Mouse (Mus musculus): ENCODE measurements at regions not wholly inside any gene's neighbourhood (a gene's known extent, or its start where the extent isn't known, plus 50 kb on each side); places are given as distances from the start of the nearest gene placed in this dataset.
A peak's percentile ranks its signal among the peaks of the same experiment; 100 is the strongest.

DNA sequence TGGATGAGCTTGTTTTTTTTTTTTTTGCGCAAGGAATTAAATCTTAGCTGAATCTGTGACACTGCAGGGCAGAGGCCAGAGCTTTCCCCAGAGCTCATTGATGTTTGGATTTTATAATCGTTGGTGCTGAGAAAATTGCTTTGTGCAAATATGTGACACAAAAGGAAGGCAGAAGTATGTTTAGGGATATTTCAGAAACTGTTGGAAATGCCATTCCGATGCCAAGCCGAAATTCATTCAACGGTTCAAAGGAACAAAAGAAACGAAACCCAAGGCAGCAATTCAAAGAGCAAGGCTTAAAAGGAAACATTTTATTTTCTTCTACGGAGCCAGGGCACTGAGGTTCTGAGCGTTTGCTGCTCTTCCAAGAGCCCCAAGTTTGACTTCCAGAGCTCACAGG, 302.2 kb downstream of the 1500009L16Rik start:
- no peak for DNase-seq (ENCODE audit: low spot score in 2 of 2)

GRCm38 (mm10) chr10:84026798-84027197, 304.1 kb downstream of the 1500009L16Rik start:
- DNase-seq (ENCODE audit: low spot score in 2 of 2) = no peak

DNA sequence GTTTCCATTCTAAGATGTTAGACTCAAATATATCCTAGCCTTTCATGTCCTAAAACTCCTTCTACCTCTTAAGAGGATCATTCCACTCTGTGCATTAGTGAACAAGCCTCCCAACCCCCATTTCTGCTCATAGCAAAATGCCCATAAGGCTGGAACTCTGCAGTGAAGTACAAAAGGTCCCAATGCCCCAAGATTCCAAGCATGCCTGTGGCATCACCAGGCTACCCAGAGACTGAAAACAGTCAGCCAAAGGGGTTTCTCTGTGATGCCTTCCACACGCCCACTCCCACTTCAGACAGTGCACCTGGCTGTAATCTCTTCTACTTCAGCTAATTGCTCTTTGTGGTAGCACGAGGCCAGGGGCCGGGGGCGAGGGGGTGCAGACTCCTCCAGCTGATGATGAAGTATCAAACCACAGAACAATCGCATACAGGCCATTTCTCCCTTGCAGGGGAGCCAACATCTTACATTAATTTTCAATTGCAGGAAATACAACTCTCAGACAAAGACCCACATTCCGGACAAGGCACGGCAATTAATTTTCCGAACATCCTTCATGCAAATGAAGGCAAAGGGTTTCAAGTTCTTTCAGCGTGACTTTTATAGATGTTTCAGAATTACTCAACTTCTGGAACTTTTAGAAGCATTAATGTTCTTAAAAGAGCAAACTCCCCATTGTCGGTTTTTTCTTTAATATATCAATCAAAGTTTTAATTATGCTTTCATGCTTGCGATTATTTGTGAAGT, 313.6 kb downstream of the 1500009L16Rik start:
- no peak for DNase-seq (ENCODE audit: low spot score in 2 of 2)

- no peak for DNase-seq (ENCODE audit: low spot score in 2 of 2)
These were observed 326.0 kb downstream of the 1500009L16Rik start for GRCm38 (mm10) chr10:84048706-84049105.

GRCm38 (mm10) chr10:84052696-84053095, 330.0 kb downstream of the 1500009L16Rik start:
- DNase-seq (ENCODE audit: low spot score in 2 of 2) = no peak

- no peak for DNase-seq (ENCODE audit: low spot score in 2 of 2)
These were observed 332.1 kb downstream of the 1500009L16Rik start for GRCm38 (mm10) chr10:84054551-84055336.

DNA sequence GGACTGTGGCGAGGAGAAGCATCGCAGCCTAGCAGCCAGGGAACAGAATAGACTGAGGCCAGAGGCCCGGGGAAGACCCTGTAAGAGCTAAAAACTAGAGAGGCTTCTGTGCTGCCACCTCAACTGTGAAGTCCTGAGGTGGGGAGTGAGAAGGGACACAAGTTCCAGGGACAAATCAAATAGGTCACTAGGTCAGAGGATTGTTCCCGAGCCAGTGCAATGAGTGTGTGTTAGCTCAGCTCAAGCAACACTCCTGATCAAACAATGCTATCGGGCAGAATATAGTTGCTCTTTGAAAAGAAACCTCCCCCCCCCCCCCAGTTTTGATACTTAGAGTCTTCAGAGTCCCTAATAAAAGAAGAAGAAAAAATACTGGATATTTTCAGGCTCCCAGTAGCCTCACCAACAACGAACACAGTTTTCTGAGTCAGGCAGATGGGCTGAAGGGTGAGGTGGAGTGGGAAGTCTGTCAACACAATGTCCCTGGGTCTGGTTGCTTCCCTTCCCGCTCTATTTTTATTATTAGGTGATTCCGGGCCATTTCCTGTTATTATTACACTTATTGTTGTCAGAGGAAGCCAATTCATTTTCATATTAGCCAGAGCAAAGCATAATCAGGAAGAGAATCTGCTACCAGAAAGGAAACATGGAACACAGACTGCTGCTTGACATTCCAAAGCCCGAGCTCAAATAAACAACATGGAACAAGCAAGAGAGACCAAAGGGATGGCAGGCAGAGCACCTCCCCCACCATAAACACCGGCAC, 332.9 kb downstream of the 1500009L16Rik start:
- DNase-seq (ENCODE audit: low spot score in 2 of 2) = no peak

- DNase-seq (ENCODE audit: low spot score in 2 of 2) = no peak
These were observed 333.9 kb downstream of the 1500009L16Rik start for GRCm38 (mm10) chr10:84056323-84057169.

DNA sequence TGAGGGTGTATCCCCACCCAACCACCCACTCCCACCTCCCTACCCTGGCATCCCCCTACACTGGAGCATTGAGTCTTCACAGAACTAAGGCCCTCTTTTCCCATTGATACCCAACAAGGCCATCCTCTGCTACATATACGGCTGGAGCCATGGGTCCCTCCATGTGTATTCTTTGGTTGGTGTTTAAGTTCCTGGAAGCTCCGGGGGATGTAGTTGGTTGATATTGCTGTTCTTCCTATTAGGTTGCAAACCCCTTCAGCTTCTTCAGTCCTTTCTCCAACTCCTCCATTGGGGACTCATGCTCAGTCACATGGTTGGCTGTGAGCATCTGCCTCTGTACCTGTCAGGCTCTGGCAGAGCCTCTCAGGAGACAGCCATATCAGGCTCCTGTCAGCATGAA, 335.6 kb downstream of the 1500009L16Rik start:
- DNase-seq (ENCODE audit: low spot score in 2 of 2) = no peak

DNA sequence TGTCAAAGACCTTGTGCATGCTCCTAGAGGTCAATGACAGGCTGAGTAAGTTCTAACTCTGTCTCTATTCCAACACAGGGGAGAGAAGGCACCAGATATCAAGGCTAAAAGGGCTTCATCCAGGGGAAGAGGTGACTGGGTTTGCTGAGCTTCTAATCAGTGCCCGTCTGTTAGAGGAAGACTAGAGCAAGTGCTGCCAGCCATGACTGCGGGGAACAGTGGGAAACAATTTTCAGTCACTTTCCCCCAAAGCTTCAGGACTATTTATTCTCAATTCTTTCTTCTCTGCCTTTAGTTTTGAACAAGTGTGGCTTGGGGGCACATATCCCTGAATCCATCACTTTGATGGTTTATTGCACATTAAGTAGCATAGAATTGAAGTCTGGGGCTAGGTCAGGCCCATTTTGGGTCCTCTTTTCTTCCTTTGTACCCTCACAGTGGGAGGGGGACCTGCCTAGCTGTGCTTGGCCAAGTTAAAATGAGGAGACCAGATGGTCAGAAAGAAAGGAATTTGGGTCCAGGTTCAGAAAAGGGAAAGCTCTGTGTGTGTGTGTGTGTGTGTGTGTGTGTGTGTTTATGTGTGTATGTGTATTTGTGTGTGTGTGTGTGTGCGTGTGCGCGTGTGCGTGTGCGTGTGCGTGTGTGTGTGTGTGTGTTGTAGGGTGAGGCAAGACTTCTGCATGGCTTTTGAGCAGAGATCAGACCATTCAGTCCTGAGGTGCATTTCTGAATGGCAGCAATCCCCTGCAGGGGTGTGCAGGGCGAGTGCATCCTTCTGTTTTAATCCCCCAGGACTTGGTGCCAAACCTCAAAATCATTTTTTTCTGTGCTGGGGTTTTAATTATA, 337.2 kb downstream of the 1500009L16Rik start:
- DNase-seq (ENCODE audit: low spot score in 2 of 2) = no peak

- DNase-seq (ENCODE audit: low spot score in 2 of 2) = peak in 1 of 2 experiments; percentile 5
These were observed 338.0 kb downstream of the 1500009L16Rik start for GRCm38 (mm10) chr10:84060492-84061218.

- DNase-seq (ENCODE audit: low spot score in 2 of 2) = no peak
These were observed 344.5 kb downstream of the 1500009L16Rik start for GRCm38 (mm10) chr10:84067052-84067650.

DNA sequence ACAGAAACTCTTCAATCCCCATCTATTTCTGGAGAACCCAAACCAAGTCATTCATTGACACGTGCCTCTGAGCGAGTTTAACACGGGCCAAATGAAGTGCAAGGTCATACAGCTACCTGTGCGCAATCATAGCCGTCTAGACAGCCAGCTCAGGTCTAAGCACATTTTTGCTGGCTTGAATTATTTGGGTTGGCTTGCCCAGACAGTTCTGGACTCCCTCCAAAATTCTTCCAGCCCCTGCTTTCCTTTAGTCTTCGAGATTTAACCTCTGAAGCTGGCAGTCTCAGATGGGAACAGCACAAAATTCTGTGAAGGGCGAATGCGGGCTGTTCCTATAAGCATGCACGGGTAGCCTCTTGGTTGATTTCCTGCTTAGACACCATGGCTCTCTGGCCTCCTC, 347.1 kb downstream of the 1500009L16Rik start:
- DNase-seq (ENCODE audit: low spot score in 2 of 2) = no peak

DNA sequence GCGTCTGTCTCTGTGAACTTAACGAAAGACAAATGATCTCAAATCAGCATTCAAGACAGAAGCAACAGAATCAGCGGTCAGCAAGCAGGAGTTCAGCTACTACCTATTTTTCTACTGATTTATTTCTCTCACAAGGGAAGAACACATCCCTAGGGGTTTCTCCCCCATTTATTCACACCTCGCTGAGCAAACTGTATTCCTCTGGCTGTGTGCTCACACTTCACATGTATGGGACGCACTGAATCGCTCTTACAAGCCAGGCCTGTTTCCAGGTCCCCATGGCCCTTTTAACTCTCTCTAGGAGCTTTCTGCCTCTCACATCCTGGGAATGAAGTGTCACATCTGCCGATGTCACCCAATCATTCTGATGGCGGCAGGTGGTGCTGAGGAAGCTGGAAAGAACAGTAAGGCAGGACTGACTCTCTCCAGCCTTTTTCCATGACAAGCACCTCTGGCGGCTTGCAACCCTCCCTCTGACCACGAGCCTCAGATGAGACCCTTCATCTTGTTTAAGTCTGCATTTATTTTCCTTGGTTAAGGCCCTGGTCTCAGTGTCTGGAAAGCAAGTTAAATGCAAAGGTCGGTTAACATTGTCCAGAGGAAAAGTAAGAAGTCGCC, 350.3 kb downstream of the 1500009L16Rik start:
- no peak for DNase-seq (ENCODE audit: low spot score in 2 of 2)

- no peak for DNase-seq (ENCODE audit: low spot score in 2 of 2)
These were observed 352.9 kb downstream of the 1500009L16Rik start for GRCm38 (mm10) chr10:84075581-84075980.

- DNase-seq (ENCODE audit: low spot score in 2 of 2) = no peak
These were observed 357.6 kb downstream of the 1500009L16Rik start for GRCm38 (mm10) chr10:84080236-84080635.

DNA sequence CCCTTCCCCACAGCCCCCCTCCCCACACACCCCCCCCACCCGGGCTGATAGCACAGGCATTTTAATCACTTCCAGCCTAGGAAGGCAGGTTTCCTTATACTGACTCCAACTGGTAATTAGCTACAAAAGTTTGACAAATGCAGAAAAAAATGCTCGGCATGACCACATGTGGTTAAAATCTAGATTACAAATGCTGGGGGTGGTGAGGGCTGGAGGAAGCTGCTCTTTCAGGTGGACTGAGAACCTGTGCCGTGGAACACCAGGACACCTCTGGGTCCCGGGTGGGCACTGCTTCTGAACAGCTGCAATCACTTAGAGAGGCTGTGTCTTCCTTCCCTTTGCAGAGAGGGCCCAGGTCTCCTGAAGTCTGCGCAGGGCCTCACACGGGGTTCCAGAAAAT, 358.7 kb downstream of the Nuak1 start:
- DNase-seq (ENCODE audit: low spot score in 2 of 2) = no peak

DNA sequence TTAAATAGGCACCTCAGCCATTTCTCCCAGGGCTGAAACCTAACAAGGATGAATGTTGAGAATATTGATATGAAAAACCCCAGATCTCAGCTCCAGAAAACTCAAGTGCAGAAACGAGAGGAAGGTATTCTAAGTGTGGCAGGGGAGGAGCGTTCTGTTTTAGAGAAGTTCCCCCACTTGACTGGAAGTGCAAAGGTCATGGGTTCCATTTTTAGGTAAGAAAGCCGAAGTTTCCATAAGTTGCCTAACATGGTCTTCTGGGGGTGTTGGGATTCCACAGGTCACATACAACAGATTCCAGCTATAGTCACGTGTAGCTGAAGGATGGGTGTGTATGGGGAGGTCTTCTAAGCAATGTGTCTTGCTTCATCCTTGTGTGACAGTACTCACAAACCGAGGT, 352.9 kb downstream of the Nuak1 start:
- no peak for DNase-seq (ENCODE audit: low spot score in 2 of 2)

DNA sequence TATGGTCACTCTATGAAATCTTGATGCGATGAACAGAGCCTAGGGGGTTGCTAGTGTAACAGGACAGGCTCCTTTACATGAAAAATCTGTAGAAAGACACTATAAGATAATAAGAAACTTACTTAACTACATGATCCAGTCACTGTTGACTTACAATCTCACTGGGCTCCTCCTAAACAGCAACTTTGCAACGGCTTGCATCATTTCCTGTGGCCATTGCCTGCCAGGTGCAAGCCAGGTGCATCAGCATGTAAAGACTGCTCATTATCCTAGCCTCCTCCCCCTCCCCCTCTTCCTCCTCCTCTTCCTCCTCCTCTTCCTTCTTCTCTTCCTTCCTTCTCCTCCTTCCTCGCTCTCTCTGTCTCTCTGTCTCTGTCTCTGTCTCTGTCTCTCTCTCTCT, 352.5 kb downstream of the Nuak1 start:
- no peak for DNase-seq (ENCODE audit: low spot score in 2 of 2)
